ENCODE assay signal across 14 mouse cellular contexts in genomic region chr8:13202806-13203205, GRCm38 (mm10). TPM values are rescaled to one million over a fixed set of nuclear protein-coding genes. Genes with fewer than 3 reads are reported as not detected.
DNase-seq lines count a peak whose midpoint lies in the region; ATAC-seq and TF ChIP-seq lines count a peak whose summit lies in the region.
"Had no signal": no experiment of that assay in that cellular context is flagged by ENCODE, and none has a peak within 500 bp of the region (broad histone marks: within the 10 kb centered on the region; RNA-seq: fewer than 3 reads in every experiment).

No protein-coding gene starts in this region.

- TF ChIP-seq POLR2A in myocyte (IDR thresholded peaks at IDR 0.05; ENCODE audit: insufficient read length, low read depth), result no peak

- H3K4me3 ChIP-seq in E14TG2a.4 (replicated peaks; ENCODE audit: low read length), result peak overlapping the region; percentile 14; the same call in 1 of the 2 replicates
- H3K4me3 ChIP-seq in G1E (ENCODE audit: low read depth, low read length), result peak overlapping the region; percentile 85; the same call in 1 of the 2 replicates
- H3K4me3 ChIP-seq in intestine, postnatal 0 days (ENCODE audit: low read depth, low read length), result peak overlapping the region; percentile 2; the same call in 1 of the 2 replicates
- peak overlapping the region; percentile 51 for H3K4me3 ChIP-seq in myocyte
- no peak overlapping the region for H3K4me3 ChIP-seq in hindbrain, embryonic 12.5 days
- H3K4me3 ChIP-seq: embryonic facial prominence, embryonic 12.5 days; limb, embryonic 13.5 days had no signal

- ATAC-seq in G1E (ENCODE audit: extremely low read depth, insufficient number of reproducible peaks, low FRiP score, poor library complexity, severe bottlenecking), result peak; percentile 77
- ATAC-seq in intestine, postnatal 0 days, result no peak
- ATAC-seq in hindbrain, embryonic 12.5 days (ENCODE audit: low FRiP score), result no peak
- ATAC-seq: hindbrain, postnatal 0 days had no signal

- H3ac ChIP-seq in myocyte (ENCODE audit: control insufficient read depth, insufficient read length), result no peak overlapping the region

- peak overlapping the region; percentile 88 for H3K4me2 ChIP-seq in intestine, postnatal 0 days (replicated peaks; ENCODE audit: low read depth)
- peak overlapping the region; percentile 65 for H3K4me2 ChIP-seq in myocyte (ENCODE audit: low read depth)
- no peak overlapping the region for H3K4me2 ChIP-seq in hindbrain, embryonic 12.5 days (replicated peaks)
- H3K4me2 ChIP-seq: embryonic facial prominence, embryonic 12.5 days; limb, embryonic 13.5 days had no signal

- H3K27me3 ChIP-seq in E14TG2a.4 (ENCODE audit: insufficient read depth, low read length) (no peaks in the 10 kb centered on the region), G1E (ENCODE audit: insufficient read depth, low read length) (no peaks in the 10 kb centered on the region), myocyte (ENCODE audit: control insufficient read depth, insufficient read depth, insufficient read length) (no peaks in the 10 kb centered on the region)
- no peaks in the 10 kb centered on the region for H3K27me3 ChIP-seq in intestine, postnatal 0 days (replicated peaks; ENCODE audit: control insufficient read depth, insufficient read depth, low read length)
- H3K27me3 ChIP-seq in hindbrain, embryonic 12.5 days, result peaks cover 47% of the 10 kb centered on the region

- peak; percentile 77 for DNase-seq in G1E (ENCODE audit: low spot score)
- DNase-seq in cerebellum, adult 8-10 months, result no peak
- DNase-seq in thymus, postnatal 14 days, result no peak
- DNase-seq: cerebellum, postnatal 10 days; kidney, postnatal 10 days had no signal

- H3K9me3 ChIP-seq in E14TG2a.4 (ENCODE audit: low read length) (peaks cover 3% of the 10 kb centered on the region; the same call in 1 of the 2 replicates), G1E (replicated peaks) (0 out of 2 replicates have a peak, but pooled peaks cover 4% of the 10 kb centered on the region)
- H3K9me3 ChIP-seq in intestine, postnatal 0 days (ENCODE audit: control insufficient read depth), result no peaks in the 10 kb centered on the region
- H3K9me3 ChIP-seq in hindbrain, embryonic 12.5 days (replicated peaks), result no peaks in the 10 kb centered on the region
- H3K9me3 ChIP-seq: embryonic facial prominence, embryonic 12.5 days; limb, embryonic 13.5 days had no signal

- peaks cover 20% of the 10 kb centered on the region for H3K36me3 ChIP-seq in E14TG2a.4 (ENCODE audit: insufficient read depth, low read length)
- H3K36me3 ChIP-seq in G1E (replicated peaks), result peaks cover 10% of the 10 kb centered on the region
- no peaks in the 10 kb centered on the region for H3K36me3 ChIP-seq in intestine, postnatal 0 days (ENCODE audit: control insufficient read depth, insufficient read depth)
- no peaks in the 10 kb centered on the region for H3K36me3 ChIP-seq in myocyte (ENCODE audit: control insufficient read depth, insufficient read depth)
- no peaks in the 10 kb centered on the region for H3K36me3 ChIP-seq in hindbrain, embryonic 12.5 days
- H3K36me3 ChIP-seq: embryonic facial prominence, embryonic 12.5 days; limb, embryonic 13.5 days had no signal

- H3K27ac ChIP-seq in intestine, postnatal 0 days (ENCODE audit: low read depth, low read length), result peak overlapping the region; percentile 21; the same call in 1 of the 2 replicates
- no peak overlapping the region for H3K27ac ChIP-seq in hindbrain, embryonic 12.5 days
- H3K27ac ChIP-seq: embryonic facial prominence, embryonic 12.5 days; hindbrain, postnatal 0 days; limb, embryonic 13.5 days; macrophage had no signal

- H3K79me2 ChIP-seq in myocyte (ENCODE audit: control insufficient read depth, insufficient read depth), result peaks cover 11% of the 10 kb centered on the region

- H3K9ac ChIP-seq in intestine, postnatal 0 days (ENCODE audit: low read depth, low read length), result no peak overlapping the region
- no peak overlapping the region for H3K9ac ChIP-seq in hindbrain, embryonic 12.5 days
- H3K9ac ChIP-seq: embryonic facial prominence, embryonic 12.5 days; limb, embryonic 13.5 days had no signal

- TF ChIP-seq CTCF in E14TG2a.4 (conservative IDR thresholded peaks at IDR 0.05; ENCODE audit: low read length) (no peak), G1E (IDR thresholded peaks at IDR 0.05; ENCODE audit: low read depth, low read length) (no peak)
- TF ChIP-seq CTCF in intestine, postnatal 0 days (IDR thresholded peaks at IDR 0.05; ENCODE audit: low read depth), result no peak

- H3K4me1 ChIP-seq in E14TG2a.4 (replicated peaks; ENCODE audit: low read depth, low read length) (peaks cover 78% of the 10 kb centered on the region), G1E (ENCODE audit: insufficient read depth, low read depth, low read length) (peaks cover 88% of the 10 kb centered on the region)
- no peaks in the 10 kb centered on the region for H3K4me1 ChIP-seq in intestine, postnatal 0 days (replicated peaks; ENCODE audit: control insufficient read depth, insufficient read depth, low read length)
- peaks cover 10% of the 10 kb centered on the region for H3K4me1 ChIP-seq in hindbrain, embryonic 12.5 days

- 78% methylated on average over 3 of the region's 3 CpGs for WGBS in intestine, postnatal 0 days
- 91% methylated on average over 3 of the region's 3 CpGs for WGBS in hindbrain, embryonic 12.5 days

TF ChIP-seq in myocyte, 11 proteins besides CTCF, POLR2A, EP300 and RAD21:
- TF ChIP-seq MAX (IDR thresholded peaks at IDR 0.05; ENCODE audit: low read depth) (no peak), SRF (IDR thresholded peaks at IDR 0.05; ENCODE audit: control insufficient read depth, insufficient read length, low read depth) (no peak), REST (IDR thresholded peaks at IDR 0.05; ENCODE audit: insufficient read depth, insufficient read length) (no peak), TCF12 (IDR thresholded peaks at IDR 0.05; ENCODE audit: insufficient read depth, poor library complexity, severe bottlenecking) (no peak), E2F4 (IDR thresholded peaks at IDR 0.05; ENCODE audit: insufficient read depth) (no peak), POLR2AphosphoS2 (IDR thresholded peaks at IDR 0.05; ENCODE audit: insufficient read length, low read depth) (no peak), MYOD1 (IDR thresholded peaks at IDR 0.05; ENCODE audit: control insufficient read depth in 1 of 3, insufficient read length in 2 of 3, low read depth in 2 of 3) (no peak), CEBPB (IDR thresholded peaks at IDR 0.05; ENCODE audit: insufficient read depth, poor library complexity, severe bottlenecking) (no peak), MYOG (IDR thresholded peaks at IDR 0.05; ENCODE audit: control insufficient read depth in 1 of 3, insufficient read depth in 1 of 3, insufficient read length in 2 of 3, low read depth in 2 of 3) (no peak), USF1 (IDR thresholded peaks at IDR 0.05; ENCODE audit: low read depth) (no peak), TCF3 (IDR thresholded peaks at IDR 0.05; ENCODE audit: insufficient read length, low read depth) (no peak)

RNA-seq across cellular contexts. Expression of gene Grtp1, which starts 2.4 kb away (rescaled TPM):
- total RNA-seq in G1E (2014; fragmentation: Nextera tagmentation), result 11.5 and 17.4 TPM in 2 replicates
- total RNA-seq in G1E (2017), result 5.7 and 7.4 TPM in 2 replicates
- 10.7 and 12.0 TPM in 2 replicates for polyA plus RNA-seq in G1E (2012)
- 110 and 113 TPM in 2 replicates for polyA plus RNA-seq in intestine, postnatal 0 days (2015; fragmentation: Nextera tagmentation; extraction: Ambion mirVana)
- 34.4 TPM for polyA plus RNA-seq in myocyte (2012; fragmentation: generic; extraction: Trizol)
- 9.2 and 10.8 TPM in 2 replicates for polyA plus RNA-seq in hindbrain, embryonic 12.5 days (2016; fragmentation: Nextera tagmentation; extraction: Ambion mirVana)
- total RNA-seq: granulocyte monocyte progenitor cell, adult 5-6 weeks had no signal

RNA-seq across cellular contexts. Expression of gene Lamp1, which starts 43.8 kb away (rescaled TPM):
- total RNA-seq in G1E (2014; fragmentation: Nextera tagmentation) (206 and 208 TPM in 2 replicates), G1E (2017) (458 and 554 TPM in 2 replicates)
- polyA plus RNA-seq in G1E (2012) (150 and 233 TPM in 2 replicates), myocyte (2012; fragmentation: generic; extraction: Trizol) (531 TPM)
- polyA plus RNA-seq in intestine, postnatal 0 days (2015; fragmentation: Nextera tagmentation; extraction: Ambion mirVana), result 847 and 854 TPM in 2 replicates
- polyA plus RNA-seq in hindbrain, embryonic 12.5 days (2016; fragmentation: Nextera tagmentation; extraction: Ambion mirVana), result 276 and 280 TPM in 2 replicates

RNA-seq across cellular contexts. Expression of gene Adprhl1, which starts 51.2 kb away (rescaled TPM):
- total RNA-seq in G1E (2014; fragmentation: Nextera tagmentation) (not detected in 2 replicates), G1E (2017) (0.06 and 0.22 TPM in 2 replicates)
- polyA plus RNA-seq in G1E (2012) (not detected in 2 replicates), myocyte (2012; fragmentation: generic; extraction: Trizol) (17.8 TPM)
- 0.48 TPM in 1 of 2 replicates, not detected in the other for polyA plus RNA-seq in intestine, postnatal 0 days (2015; fragmentation: Nextera tagmentation; extraction: Ambion mirVana)
- 0.25 and 0.40 TPM in 2 replicates for polyA plus RNA-seq in hindbrain, embryonic 12.5 days (2016; fragmentation: Nextera tagmentation; extraction: Ambion mirVana)
- total RNA-seq: granulocyte monocyte progenitor cell, adult 5-6 weeks; hindbrain, postnatal 0 days had no signal

Comparison
In these comparisons a context has a peak if more than half of its experiments do, and no peak if none do; other contexts are left out.
1. RNA of gene Adprhl1, which starts 51.2 kb away (polyA plus RNA-seq): 17.8 TPM in myocyte (single experiment); 0.25 to 0.40 TPM in hindbrain, embryonic 12.5 days, 0.48 TPM in intestine, postnatal 0 days and not detected in G1E; every median in the first group is over 10 times any median in the second.